Comparison of ENCODE assay signal across 9 mouse cellular contexts in the genomic region with DNA sequence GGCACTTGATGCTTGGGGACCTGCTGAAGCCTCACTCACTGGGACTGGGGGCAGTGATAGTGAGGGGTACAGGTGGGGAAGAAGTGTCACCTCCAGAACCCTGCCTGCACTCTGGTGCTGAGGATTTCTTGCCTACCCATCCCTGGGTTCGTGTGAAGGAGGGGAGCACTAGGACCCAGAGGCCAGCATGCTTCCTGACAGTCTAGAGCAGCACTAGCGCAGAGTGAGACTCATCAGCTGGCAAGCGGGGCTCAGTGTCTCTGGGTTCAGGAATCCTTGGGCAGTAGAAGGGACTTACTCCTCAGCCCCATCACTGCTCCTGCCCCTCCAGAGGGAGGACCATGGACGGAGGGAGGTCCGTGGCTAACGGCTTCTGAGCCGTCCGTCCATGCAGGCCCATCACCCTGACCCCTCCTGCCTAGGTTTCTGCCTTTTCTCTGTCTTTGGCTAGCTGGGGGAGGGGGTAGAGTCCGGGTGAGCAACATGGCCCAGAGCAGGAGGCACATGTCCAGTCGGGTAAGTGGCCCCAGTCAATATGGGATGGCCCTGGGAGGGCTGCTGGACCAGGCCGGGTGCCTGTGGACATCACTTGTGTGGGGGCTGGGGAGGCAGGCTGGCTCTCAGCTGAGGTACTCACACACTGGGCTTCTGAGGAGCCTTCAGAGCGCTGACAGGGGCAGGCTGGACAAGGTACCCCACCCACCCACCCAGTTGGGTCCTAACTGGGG. TPM values are rescaled to one million over a fixed set of nuclear protein-coding genes. Genes with fewer than 3 reads are reported as not detected.
DNase-seq lines count a peak whose midpoint lies in the region; ATAC-seq and TF ChIP-seq lines count a peak whose summit lies in the region.
"Had no signal": no experiment of that assay in that cellular context is flagged by ENCODE, and none has a peak within 500 bp of the region (broad histone marks: within the 10 kb centered on the region; RNA-seq: fewer than 3 reads in every experiment).

No protein-coding gene starts in this region.

- H3K27me3 ChIP-seq in kidney, embryonic 15.5 days, result no peaks in the 10 kb centered on the region
- H3K27me3 ChIP-seq in heart, embryonic 14.5 days (ENCODE audit: control insufficient read depth, insufficient read depth, low read length), result no peaks in the 10 kb centered on the region
- H3K27me3 ChIP-seq in neural tube, embryonic 11.5 days (ENCODE audit: control insufficient read depth, insufficient read depth, low read length), result no peaks in the 10 kb centered on the region

- intact Hi-C loops in left cerebral cortex, adult 2 months (cut with DNase I), result loop anchor here (1.0 kb wide), 1 partner anchor 8 kb away; no protein-coding TSS in a partner anchor

- no peak for TF ChIP-seq CTCF in left cerebral cortex, adult 2 months (IDR thresholded peaks at IDR 0.05)

- H3K4me3 ChIP-seq in kidney, embryonic 15.5 days (replicated peaks), result peak overlapping the region; percentile 39
- peak overlapping the region; percentile 21 to 31 for H3K4me3 ChIP-seq in heart, embryonic 14.5 days (ENCODE audit: control insufficient read depth in 1 of 2, insufficient read depth in 1 of 2, low read depth in 1 of 2, low read length in 2 of 2)
- peak overlapping the region; percentile 73 for H3K4me3 ChIP-seq in left cerebral cortex, adult 2 months
- H3K4me3 ChIP-seq in neural tube, embryonic 11.5 days (ENCODE audit: low read depth, low read length), result peak overlapping the region; percentile 26

- H3K4me1 ChIP-seq in kidney, embryonic 15.5 days, result peaks cover 15% of the 10 kb centered on the region
- peaks cover 8 to 13% of the 10 kb centered on the region in 2 experiments for H3K4me1 ChIP-seq in heart, embryonic 14.5 days (ENCODE audit: control insufficient read depth in 2 of 2, insufficient read depth in 2 of 2, low read length in 2 of 2)
- H3K4me1 ChIP-seq in neural tube, embryonic 11.5 days (ENCODE audit: control insufficient read depth, insufficient read depth, low read length), result peaks cover 5% of the 10 kb centered on the region

- no peak overlapping the region for H3K27ac ChIP-seq in kidney, embryonic 15.5 days
- no peak overlapping the region for H3K27ac ChIP-seq in heart, embryonic 14.5 days (replicated peaks in 1 of 2; ENCODE audit: control insufficient read depth in 1 of 2, insufficient read depth in 1 of 2, low read depth in 2 of 2, low read length in 2 of 2)
- peak overlapping the region; percentile 78 for H3K27ac ChIP-seq in left cerebral cortex, adult 2 months
- no peak overlapping the region for H3K27ac ChIP-seq in neural tube, embryonic 11.5 days (ENCODE audit: low read depth, low read length)

- WGBS in kidney, embryonic 15.5 days, result 21% methylated on average over 12 of the region's 12 CpGs
- WGBS in heart, embryonic 14.5 days, result 27% methylated on average over 12 of the region's 12 CpGs
- 15% methylated on average over 12 of the region's 12 CpGs for WGBS in neural tube, embryonic 11.5 days

- H3K9me3 ChIP-seq in kidney, embryonic 15.5 days (replicated peaks), result no peaks in the 10 kb centered on the region
- no peaks in the 10 kb centered on the region for H3K9me3 ChIP-seq in heart, embryonic 14.5 days (ENCODE audit: control insufficient read depth, low read length)
- no peaks in the 10 kb centered on the region for H3K9me3 ChIP-seq in neural tube, embryonic 11.5 days (ENCODE audit: control insufficient read depth, low read length)

- DNase-seq in kidney, adult 11 months, result no peak
- DNase-seq in cerebellum, postnatal 10 days, result peak; percentile 70 to 76
- peak; percentile 74 for DNase-seq in left cerebral cortex, adult 2 months (ENCODE audit: extremely low spot score in 1 of 2, low spot score in 2 of 2)
- peak; percentile 50 for DNase-seq in neural tube, embryonic 11.5 days (ENCODE audit: low spot score)
- DNase-seq in spleen, postnatal 14 days (ENCODE audit: low spot score in 2 of 2), result no peak
- no peak for DNase-seq in urinary bladder, postnatal 10 days (ENCODE audit: low spot score)

- peak overlapping the region; percentile 66 for H3K4me2 ChIP-seq in kidney, embryonic 15.5 days
- peak overlapping the region; percentile 65 for H3K4me2 ChIP-seq in heart, embryonic 14.5 days (ENCODE audit: low read length)
- H3K4me2 ChIP-seq in neural tube, embryonic 11.5 days (ENCODE audit: low read depth), result peak overlapping the region; percentile 50

- H3K9ac ChIP-seq in kidney, embryonic 15.5 days, result peak overlapping the region; percentile 35
- H3K9ac ChIP-seq in heart, embryonic 14.5 days (ENCODE audit: low read length), result peak overlapping the region; percentile 64
- H3K9ac ChIP-seq in neural tube, embryonic 11.5 days (ENCODE audit: low read length), result peak overlapping the region; percentile 53

- ATAC-seq in kidney, embryonic 15.5 days (replicated peaks; ENCODE audit: low FRiP score), result peak; percentile 72
- ATAC-seq in heart, embryonic 14.5 days (ENCODE audit: insufficient number of reproducible peaks, insufficient read depth, low FRiP score, low read depth), result 0 out of 2 replicates have a peak, but pooled peaks have one; percentile 41
- peak; percentile 77 for ATAC-seq in neural tube, embryonic 11.5 days (ENCODE audit: insufficient read depth, low FRiP score, low TSS enrichment)

- H3K36me3 ChIP-seq in kidney, embryonic 15.5 days, result peaks cover 32% of the 10 kb centered on the region
- H3K36me3 ChIP-seq in heart, embryonic 14.5 days (ENCODE audit: control insufficient read depth, insufficient read depth, low read length), result peaks cover 37% of the 10 kb centered on the region
- H3K36me3 ChIP-seq in neural tube, embryonic 11.5 days (ENCODE audit: control insufficient read depth, insufficient read depth, low read length), result peaks cover 4% of the 10 kb centered on the region; the same call in 1 of the 2 replicates

RNA-seq across cellular contexts. Expression of a gene that starts 13.8 kb away (rescaled TPM):
- 89.2 and 93.9 TPM in 2 replicates for polyA plus RNA-seq in kidney, embryonic 15.5 days (2015; fragmentation: Nextera tagmentation; extraction: Ambion mirVana)
- 53.1 and 60.2 TPM in 2 replicates for polyA plus RNA-seq in heart, embryonic 14.5 days (2014; fragmentation: Nextera tagmentation; extraction: Ambion mirVana)
- 100 to 1,000 TPM; 369 to 376 TPM for total RNA-seq in left cerebral cortex, adult 2 months (2021)
- polyA plus RNA-seq in neural tube, embryonic 11.5 days (2014; fragmentation: Nextera tagmentation; extraction: Ambion mirVana), result 114 and 125 TPM in 2 replicates

RNA-seq across cellular contexts. Expression of a gene that starts 23.4 kb away (rescaled TPM):
- polyA plus RNA-seq in kidney, embryonic 15.5 days (2015; fragmentation: Nextera tagmentation; extraction: Ambion mirVana), result 1.6 and 2.4 TPM in 2 replicates
- polyA plus RNA-seq in heart, embryonic 14.5 days (2014; fragmentation: Nextera tagmentation; extraction: Ambion mirVana), result 0.31 and 0.43 TPM in 2 replicates
- 10 to 100 TPM; 30.9 to 35.6 TPM for total RNA-seq in left cerebral cortex, adult 2 months (2021)
- 1.4 and 1.5 TPM in 2 replicates for polyA plus RNA-seq in neural tube, embryonic 11.5 days (2014; fragmentation: Nextera tagmentation; extraction: Ambion mirVana)
- total RNA-seq: neutrophil, adult 5-6 weeks had no signal

RNA-seq across cellular contexts. Expression of a gene that starts 23.4 kb away (rescaled TPM):
- polyA plus RNA-seq in kidney, embryonic 15.5 days (2015; fragmentation: Nextera tagmentation; extraction: Ambion mirVana), result 6.6 and 8.3 TPM in 2 replicates
- polyA plus RNA-seq in heart, embryonic 14.5 days (2014; fragmentation: Nextera tagmentation; extraction: Ambion mirVana), result 6.0 and 6.2 TPM in 2 replicates
- total RNA-seq in left cerebral cortex, adult 2 months (2021), result 10 to 100 TPM; 26.0 to 26.6 TPM
- 12.2 and 14.5 TPM in 2 replicates for polyA plus RNA-seq in neural tube, embryonic 11.5 days (2014; fragmentation: Nextera tagmentation; extraction: Ambion mirVana)
- total RNA-seq: neutrophil, adult 5-6 weeks had no signal

RNA-seq across cellular contexts. Expression of a gene that starts 40.1 kb away (rescaled TPM):
- polyA plus RNA-seq in kidney, embryonic 15.5 days (2015; fragmentation: Nextera tagmentation; extraction: Ambion mirVana), result 0.44 and 0.59 TPM in 2 replicates
- polyA plus RNA-seq in heart, embryonic 14.5 days (2014; fragmentation: Nextera tagmentation; extraction: Ambion mirVana), result 0.11 and 0.16 TPM in 2 replicates
- 1 to 10 TPM in 1 of 2 experiments, under 1 TPM in 1; 0.84 to 1.3 TPM for total RNA-seq in left cerebral cortex, adult 2 months (2021)
- polyA plus RNA-seq in neural tube, embryonic 11.5 days (2014; fragmentation: Nextera tagmentation; extraction: Ambion mirVana), result 0.28 and 0.77 TPM in 2 replicates
- total RNA-seq: neutrophil, adult 5-6 weeks had no signal

RNA-seq across cellular contexts. Expression of a gene that starts 44.3 kb away (rescaled TPM):
- polyA plus RNA-seq in kidney, embryonic 15.5 days (2015; fragmentation: Nextera tagmentation; extraction: Ambion mirVana), result 31.5 and 33.7 TPM in 2 replicates
- polyA plus RNA-seq in heart, embryonic 14.5 days (2014; fragmentation: Nextera tagmentation; extraction: Ambion mirVana), result 9.9 and 11.6 TPM in 2 replicates
- total RNA-seq in left cerebral cortex, adult 2 months (2021), result 10 to 100 TPM; 87.0 to 97.5 TPM
- polyA plus RNA-seq in neural tube, embryonic 11.5 days (2014; fragmentation: Nextera tagmentation; extraction: Ambion mirVana), result 20.6 and 22.1 TPM in 2 replicates
- total RNA-seq: neutrophil, adult 5-6 weeks had no signal

Comparison
In these comparisons a context has a peak if more than half of its experiments do, and no peak if none do; other contexts are left out.
1. DNase-seq: peak in cerebellum, postnatal 10 days (2 of 2), left cerebral cortex, adult 2 months (2 of 2) and neural tube, embryonic 11.5 days (single experiment); none in kidney, adult 11 months (single experiment), spleen, postnatal 14 days (0 of 2) and urinary bladder, postnatal 10 days (single experiment).
2. Peak in every context shown above with its lines, with median percentiles within 50 percentile points of each other: ATAC-seq, H3K4me2 ChIP-seq, H3K4me3 ChIP-seq and H3K9ac ChIP-seq.